Mouse (Mus musculus) Muller cell, postnatal 12 days (primary cell): ENCODE measurements around the gene Uspl1.

ENCODE experiments used
- DNase-seq: peaks from one replicate; pipeline ENCODE4 v3.0.0-alpha.2; 2015; ENCODE audit errors: inconsistent ontology term

The Uspl1 gene

DNA sequence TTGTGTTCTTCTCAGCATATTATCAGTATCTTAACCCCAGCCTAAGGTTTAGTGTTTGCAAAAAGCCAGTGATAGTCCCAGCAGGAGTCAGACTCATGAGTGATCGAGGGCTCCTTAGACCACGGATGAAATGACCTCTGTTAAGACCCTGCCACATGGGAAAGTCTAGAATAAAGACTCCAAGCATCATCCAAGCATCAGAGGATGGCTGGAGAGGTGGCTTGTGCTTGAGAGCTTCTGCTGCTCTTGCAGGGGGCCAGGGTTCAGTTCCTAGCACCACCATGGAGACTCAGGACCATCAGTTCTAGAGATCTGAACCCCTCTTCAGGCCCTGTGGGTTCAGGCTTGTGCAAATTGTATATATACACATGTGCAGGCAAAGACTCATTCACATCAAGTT is 16.1 kb upstream of the Uspl1 start:
- DNase-seq, result no peak

DNA sequence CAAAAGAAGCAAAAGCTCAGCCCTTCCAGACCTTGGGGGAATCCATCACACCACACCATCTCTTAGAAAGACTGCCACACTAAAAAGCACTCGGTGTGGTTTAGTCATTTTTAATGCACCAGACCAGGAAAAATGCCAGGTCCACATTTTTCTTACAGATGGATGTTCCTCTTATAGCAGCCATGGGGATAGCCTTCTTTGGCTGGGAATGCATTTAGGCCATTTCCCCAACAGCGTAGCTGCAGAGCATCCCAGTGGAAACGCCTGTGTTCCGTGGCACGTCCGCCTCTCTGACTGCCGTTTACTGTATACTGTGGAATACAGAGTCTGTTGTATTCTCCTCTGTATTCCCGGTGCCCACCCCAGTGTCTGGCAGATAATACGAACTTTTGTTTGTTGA is 15.3 kb upstream of the Uspl1 start:
- no peak for DNase-seq

DNA sequence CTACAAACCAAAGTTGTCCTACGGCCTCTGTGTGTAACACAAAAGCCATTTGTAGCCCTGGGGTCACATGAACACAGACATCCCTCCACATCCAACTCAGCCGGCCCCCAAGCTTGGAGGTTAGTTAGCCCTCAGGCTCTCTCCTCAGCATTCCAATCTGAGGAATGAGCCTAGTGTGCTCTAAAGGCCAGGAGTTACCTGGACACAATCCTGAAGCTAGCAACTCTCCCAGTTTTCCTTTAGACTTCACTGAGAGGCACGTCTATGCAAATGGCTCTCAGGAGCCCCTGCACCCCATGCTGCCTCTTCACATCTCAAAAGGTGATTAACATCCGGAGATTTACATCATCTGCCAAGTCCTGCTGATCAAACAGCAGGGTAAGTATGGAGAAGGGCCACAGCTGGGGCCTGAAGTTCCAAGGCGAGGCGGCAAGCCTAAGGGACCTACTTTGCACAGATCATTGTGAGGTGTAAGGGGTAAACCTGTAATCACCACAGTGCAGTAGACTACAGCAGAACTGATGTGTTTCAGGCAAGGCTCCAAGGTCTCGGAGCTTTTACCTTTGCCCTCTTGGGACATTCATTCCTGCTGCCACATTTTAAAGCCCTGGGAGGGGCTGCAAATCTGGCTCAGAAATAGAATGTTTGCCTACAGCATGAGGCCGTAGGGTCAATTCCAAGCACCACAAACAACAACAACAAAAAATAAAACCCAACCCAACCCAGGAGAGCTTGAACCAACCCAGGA is 13.1 kb upstream of the Uspl1 start:
- no peak for DNase-seq

DNA sequence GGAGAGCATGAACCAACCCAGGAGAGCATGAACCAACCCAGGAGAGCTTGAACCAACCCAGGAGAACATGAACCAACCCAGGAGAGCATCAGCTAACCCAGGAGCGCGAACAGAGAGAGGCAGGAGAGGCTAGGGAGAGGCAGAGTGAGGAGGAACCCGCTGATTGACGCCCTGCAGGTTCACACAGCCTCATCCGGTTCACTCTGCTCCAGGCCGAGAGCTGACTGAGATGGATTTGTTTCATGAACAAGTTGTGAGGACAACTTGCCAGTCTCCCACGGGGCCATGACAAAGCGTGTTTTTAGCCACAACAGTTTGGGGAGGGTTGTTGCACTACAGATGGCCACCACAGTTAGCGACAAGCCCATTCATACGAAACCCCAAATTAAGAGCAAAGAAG is 11.9 kb upstream of the Uspl1 start:
- no peak for DNase-seq

DNA sequence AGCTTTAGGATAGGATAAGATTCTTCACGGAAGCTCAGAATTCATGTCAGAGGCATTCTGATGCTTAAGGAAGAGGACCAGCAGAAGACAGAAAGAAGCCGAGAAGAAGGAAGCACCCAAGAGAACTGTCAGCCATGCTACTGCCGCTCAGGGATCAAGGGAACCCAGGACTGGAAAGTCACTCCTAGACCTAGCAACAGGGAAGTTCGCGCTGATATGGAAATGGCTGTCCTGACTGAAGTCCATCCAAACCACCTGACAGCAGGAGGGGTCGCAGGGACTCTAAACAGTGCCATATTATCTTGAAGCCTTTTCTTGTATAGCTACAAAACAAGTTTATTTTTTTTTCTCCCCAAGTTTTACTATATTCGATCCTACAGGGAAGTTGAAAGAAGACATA is 9.6 kb upstream of the Uspl1 start:
- DNase-seq, result no peak

DNA sequence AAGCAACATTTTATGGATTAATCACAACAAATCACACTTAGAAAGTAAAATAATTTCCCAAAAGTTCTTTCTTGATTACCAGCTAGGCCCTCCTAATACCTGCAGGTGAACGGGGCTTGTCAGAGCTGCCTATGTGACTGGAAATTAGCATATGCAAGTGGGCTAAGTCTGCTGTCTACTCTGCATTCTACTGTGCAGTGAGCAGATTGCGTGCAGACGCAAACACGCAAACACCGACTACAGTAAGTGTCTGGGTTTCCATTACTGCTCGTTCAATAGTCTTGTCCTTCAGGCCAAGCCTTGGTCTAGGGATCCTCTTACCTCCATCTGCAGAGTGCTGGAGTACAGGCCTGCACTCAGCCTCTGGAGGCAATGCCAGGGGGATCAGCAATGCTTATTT is 8.4 kb upstream of the Uspl1 start:
- no peak for DNase-seq

DNA sequence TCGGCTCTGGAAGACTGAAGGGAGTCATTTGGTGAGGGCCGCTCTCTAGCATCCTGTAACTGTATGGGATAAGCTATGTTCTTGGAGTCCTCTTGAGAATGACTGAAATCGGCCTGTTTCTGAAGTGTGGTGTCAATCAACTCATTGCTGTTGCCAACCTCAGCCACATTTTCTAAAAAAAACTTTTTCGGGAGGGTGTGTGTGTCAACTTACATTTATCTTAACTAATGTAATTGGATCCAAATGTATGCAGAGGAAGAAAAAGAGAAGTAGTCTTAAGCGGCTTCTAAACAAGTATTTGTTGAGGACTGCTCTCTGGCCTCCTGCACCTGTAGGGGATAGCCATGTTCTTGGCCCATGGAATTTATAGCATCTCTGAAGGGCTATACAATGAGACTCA is 6.1 kb upstream of the Uspl1 start:
- no peak for DNase-seq

DNA sequence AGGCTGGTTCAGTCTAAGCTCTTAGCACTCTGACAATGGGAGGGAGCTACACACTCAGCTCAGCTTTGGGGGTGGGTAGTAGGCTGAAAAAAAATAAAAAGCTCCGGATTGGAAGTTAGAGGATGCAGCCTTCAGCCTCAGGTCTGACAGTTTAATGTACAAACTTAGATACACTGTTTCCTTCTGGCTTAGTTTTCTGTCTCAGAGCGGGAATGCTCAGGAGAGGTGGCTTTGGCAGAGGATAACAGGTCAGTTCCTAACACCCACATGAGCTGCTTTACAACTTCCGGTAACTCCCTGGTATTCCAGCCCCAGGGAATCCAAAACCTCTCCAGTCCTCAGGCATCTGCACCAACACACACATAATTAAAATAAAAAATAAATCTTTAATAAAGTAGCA is 4.3 kb upstream of the Uspl1 start:
- DNase-seq, result no peak

DNA sequence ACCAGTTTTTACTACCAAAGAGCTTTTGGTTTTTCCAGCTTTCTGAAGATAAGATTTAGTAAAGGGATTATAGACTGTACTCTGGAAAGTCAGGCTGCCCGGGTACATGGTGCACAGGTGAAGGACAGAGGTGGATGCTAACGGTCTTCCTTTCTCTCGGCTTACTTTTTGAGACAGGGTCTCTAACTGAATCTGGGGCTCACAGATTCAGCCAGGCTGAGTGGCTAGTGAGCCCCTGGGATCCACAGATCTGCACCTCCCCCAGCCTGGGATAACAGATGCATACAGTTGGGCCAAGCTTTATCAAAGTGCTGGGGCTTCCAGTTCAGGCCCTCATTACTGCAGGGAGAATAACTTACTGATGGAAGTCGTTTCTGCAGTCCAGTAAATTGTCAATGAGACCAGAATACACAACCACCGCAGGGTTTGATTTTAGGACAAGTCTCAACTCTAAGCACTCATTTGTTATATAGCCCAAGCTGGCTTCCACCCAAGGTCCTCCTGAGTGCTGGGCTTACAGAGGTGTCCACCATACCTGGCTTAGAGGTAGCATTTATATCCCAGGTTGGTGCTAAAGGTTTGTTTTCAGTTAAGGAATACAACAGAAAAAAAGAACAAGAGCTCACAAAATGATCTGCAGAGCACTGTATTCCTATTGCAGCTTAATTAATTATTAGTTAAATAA is 1.8 kb upstream of the Uspl1 start:
- DNase-seq, result no peak

DNA sequence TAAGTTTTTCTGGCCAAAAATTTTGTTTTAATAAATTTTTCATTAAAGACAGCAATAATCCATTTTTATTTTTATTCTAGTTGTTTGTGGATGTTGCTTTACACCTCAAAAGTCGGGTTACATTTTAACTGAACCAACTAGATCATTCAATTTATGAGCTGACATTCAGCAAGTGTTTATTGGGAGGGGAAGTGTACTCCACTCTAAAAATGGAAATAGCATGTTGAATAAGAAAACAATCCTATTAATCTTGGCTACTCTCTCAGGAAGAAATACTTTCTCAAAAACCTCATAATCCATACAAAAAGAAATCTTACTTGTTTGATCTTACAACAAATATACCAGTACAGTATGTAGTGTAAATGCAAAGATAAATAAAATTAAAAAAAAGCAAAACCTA is 1.0 kb upstream of the Uspl1 start:
- DNase-seq, result no peak

DNA sequence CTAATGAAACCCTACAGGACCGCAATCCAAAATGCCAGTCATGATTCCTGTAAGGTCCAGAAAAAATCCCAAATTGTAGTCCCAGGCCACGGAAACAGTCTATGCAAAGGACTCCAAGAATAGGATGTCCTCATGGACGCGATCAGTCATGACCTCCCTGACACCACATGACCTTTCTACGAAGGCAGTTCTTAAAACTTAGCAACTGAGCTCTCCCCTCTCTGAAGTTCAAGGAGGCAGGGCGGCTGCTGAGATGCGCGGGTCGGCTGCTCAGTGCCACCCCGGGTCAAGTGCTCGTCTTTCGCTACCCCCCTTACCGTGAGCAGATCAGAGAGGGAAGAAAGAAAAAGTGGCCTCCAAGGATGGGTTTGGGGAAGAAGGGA is 438 bp upstream of the Uspl1 start:
- DNase-seq, result no peak

DNA sequence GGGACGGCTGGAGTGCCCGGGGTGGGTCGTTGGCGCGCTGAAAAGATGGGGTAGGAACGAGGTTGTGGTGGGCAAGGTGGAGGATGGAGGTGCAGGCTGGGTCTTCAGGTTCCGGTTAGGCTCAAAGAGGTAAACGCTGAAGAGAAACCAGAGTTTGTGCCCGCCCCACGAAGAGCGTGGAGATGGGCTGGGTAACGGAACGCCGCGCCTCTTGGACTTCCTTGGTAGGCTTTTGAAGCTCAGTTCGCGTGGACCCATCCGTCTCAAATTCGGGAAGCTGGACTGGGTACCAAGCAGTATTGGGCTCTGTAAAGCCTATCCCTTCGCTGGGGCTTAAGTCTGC is 665 bp downstream of the Uspl1 start:
- no peak for DNase-seq

DNA sequence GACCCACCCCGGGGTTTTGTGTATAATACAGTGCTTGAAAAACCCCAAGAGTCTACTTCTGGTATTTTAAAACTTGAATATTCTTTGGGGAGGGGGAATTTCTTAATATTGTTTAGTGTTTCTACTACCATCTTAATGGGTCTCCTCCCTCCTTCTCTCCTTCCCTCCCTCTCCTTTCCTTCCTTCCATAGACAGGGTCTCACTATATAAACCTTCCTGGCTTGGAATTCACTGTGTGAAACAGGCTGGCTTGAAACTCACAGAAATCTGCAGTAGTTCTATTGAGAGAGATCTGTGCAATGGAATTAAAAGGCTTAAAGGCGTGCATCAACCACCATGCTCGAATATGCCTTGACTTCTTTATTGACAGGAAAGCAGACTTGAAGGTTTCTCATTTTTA is 1.7 kb downstream of the Uspl1 start:
- DNase-seq, result no peak

DNA sequence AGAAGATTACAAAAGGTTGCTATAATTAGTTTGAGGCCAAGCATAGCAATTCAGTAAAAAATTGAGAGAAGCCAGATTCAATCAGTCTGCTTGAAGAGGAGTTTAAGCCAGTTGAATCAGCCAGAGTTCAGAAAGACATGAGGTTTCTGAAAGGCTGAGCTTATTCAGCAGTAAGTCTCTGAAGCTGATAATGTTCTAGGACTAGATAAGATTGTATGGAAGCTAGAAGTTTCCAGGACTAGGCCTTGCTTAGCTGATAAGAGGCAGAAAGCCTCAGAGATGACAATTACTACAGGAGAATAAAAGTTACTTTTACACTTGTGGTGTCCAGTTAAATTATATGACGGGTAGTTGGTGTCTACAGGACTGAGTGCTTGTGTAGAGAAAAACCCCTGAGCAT is 6.0 kb downstream of the Uspl1 start:
- no peak for DNase-seq

DNA sequence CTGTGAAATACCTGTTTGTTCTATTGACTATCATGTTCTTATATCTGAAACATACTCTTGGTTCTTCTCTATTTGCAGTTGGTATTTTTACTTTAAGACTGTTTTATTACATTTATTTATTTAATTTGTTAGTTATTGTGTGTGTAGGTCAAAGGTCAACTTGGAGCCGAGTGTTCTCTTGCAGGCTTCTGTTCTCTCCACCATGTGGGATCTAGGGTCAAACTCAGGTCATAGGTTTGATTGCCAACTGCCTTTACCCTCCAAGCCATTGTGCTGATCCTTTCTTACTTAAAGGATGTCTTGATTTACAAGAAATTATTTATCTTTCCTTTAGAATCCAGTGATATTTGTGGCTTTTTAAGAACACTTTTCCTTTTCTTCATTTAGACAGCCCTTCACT is 12.5 kb downstream of the Uspl1 start:
- no peak for DNase-seq

DNA sequence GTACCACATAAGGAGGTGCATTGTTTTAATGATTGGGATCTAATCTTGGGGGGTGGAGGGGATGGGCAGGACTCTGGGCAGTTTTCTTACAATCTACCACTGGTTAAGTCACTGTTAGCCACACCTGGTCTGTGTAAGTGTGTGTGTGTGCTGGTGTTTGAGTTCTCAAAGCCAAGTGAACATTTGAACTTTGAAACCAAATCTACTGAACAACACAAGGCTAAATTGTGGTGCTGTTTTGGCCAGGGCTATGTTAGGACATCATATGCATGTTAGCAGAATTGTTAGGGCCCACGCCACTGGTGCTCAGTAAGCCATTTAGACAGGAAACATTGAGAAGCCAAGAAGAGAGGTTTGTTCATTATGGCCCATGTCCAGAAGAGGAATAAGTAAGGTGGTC is 14.6 kb downstream of the Uspl1 start:
- no peak for DNase-seq

DNA sequence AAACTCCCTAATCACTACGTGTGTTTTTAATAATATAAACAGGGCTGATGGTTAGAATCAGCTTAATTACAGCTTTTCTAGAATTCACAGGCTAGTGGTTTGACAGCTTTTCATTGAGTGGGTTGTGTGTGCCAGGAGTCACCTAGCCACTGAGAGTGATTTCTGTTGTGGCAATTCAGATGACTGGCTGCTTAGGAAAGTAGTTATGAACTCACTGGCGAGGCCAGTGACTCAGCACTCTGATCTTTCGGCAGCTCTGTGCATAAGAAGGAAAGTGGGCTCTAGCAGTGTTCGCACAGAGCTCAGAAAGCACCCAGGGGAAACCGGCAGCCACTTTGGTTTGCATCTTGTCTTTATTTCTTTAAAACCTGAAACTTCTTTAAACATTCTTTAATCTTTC is 18.8 kb downstream of the Uspl1 start:
- DNase-seq, result peak; percentile 57

DNA sequence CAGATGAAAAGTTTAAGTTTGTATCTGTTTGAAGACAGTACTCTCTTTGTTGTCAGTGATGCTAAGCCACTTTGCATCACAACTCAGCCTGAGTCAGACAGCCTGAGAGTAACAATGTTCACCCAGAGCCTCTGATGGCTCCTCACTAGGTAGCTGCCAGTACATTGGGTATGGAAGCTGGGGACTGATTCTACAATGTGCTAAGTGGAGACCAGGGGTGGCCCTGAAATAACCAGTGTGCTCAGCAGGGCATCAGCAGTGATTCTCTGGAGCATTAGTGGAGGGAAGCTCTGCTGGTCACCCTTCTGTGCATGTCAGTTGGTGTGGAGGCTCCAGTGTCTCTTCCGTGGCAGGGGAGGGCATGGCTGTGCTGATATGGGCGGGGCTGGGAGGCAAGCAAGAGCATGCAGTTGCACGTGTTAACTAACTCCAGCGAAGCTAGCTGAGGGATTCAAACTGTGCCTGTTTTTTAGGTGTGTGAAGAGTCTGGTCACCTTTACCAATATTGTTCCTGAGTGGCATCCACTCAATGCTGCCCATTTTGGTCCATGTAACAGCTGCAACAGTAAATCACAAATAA is 19.7 kb downstream of the Uspl1 start:
- DNase-seq, result no peak

DNA sequence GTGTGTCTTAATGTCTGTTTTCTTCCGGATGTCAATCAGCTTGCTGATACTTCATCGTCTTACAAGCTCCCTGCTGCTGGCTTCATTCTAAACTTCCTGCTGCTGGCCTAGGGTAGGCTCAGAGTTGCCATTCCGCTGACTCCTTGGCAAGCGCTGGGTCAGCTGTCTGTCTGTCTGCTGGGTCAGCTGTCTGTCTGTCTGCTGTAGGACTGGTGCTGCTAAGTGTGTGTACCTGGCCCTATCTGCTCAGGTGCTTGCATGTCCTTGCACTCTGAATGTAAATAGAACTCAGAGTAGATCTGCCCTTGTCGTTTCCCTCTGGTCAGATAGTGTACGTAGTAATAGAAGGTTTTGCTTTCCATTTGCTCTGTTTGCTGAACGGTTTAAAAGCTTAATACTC is 20.7 kb downstream of the Uspl1 start:
- DNase-seq, result no peak

DNA sequence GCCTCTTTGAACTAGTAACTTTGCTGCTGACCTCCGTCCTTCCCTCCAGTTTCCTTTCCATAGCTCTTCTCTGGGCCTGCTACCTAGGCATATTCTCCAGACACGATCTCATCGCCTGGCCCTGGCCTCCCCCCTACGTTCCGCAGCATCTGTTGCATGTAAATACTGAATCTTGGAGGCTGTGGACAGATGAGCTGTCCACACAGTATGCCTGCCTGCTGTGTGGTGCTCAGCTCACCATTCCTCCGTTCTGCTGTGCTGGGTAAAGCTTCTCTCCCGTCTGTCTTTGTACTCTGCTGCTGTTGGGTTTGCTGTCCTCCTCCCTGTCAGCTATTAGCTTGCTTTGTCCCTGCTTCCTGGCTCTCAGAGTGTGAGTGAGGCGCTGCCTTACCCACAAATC is 21.1 kb downstream of the Uspl1 start:
- DNase-seq, result no peak

DNA sequence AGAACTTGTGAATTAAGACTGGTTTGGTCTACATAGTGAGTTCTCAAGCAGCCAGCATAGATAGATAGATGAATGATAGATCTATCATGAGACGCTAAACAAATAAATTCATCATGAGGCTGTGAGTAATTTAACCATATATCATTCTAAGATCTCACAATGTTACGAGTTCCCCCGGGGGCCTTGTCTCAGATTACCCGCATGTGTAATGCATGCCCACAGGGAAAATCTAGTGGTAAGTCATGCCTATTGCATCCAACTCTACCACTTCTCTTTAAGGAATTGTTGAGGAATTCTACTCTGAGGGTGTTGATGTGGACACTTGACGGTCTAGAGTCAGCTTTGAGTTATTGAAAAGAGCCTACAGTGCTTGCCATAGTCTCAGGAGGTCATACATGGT is 22.1 kb downstream of the Uspl1 start:
- DNase-seq, result no peak

DNA sequence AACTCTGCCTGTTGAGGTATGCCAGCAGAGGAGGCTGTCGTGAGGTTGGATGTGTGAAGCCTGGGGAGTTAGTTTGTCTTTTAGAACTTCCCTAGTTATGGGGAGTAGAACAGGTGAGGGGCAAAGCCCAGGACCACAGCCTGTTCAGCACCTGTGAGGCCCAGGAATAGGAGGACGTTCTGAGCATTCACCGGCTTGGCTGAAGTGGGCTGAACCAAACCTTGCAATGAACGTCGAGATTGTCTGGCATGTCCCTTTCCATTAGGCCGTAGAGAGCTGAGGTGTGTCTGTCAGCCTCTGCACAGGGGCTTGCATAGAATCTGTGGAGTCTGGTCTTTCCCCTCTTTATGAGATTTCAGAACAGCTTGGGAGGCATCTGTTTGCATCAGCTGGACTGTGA is 23.5 kb downstream of the Uspl1 start:
- no peak for DNase-seq

DNA sequence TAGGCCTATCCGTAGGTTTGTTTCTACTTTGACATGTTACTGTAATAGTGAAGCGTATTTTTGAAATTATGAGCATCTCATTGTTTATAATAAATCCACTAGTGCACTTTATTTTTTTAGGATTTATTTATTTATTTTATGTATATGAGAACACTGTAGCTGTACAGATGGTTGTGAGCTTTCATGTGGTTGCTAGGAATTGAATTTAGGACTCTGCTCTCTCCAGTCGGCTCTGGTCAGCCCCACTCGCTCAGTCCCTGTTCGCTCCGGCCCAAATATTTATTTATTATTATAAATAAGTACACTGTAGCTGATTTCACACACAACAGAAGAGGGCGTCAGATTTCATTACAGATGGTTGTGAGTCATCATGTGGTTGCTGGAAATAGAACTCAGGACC is 24.6 kb downstream of the Uspl1 start:
- no peak for DNase-seq

DNA sequence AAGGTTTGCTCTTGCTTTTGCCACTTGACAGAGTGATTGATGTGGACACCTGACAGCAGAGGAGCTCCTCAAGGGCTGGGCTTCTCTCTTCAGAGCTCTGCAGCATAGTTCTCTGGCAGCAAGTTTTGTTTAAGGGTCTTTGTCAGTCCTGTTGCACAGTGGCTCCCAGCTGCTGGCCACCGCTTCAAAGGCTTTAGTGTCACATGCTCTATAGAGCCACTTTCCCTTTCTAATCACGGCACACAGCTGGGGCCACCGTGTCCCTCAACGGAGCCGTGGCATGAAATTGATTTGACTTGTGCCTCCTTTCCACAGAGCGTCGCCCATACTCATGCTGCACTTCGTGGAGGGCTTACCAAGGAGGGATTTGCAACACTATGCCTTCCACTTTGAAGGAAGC is 25.2 kb downstream of the Uspl1 start:
- no peak for DNase-seq
